Mouse (Mus musculus): ENCODE measurements around the gene Plekha5.

DNA sequence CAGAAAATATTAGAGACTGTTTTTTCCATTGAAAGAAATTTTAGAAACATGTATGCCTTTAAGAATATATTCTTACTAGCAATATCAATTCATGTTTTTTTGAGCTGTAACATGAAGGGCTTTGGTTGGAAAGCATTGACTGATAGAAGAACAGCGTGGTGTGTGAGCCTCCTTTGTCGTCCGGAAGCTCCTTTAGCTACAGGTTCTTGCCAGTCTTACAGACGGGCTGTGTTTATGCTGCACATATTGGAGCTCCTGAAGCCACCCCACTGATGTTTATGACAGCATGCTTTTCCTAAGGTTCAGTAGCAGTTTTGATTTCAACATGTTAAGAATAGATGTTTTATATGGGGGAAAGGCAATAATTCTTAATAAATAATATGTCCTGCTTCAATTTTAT lies 91.7 kb downstream of the Plekha5 start:
- TF ChIP-seq CTCF (IDR thresholded peaks at IDR 0.05; ENCODE audit: low read depth, low read length) (no peak), GATA1 (IDR thresholded peaks at IDR 0.05; ENCODE audit: borderline replicate concordance, low read length) (no peak), POLR2AphosphoS5 (IDR thresholded peaks at IDR 0.05; ENCODE audit: insufficient replicate concordance, low read depth, low read length) (no peak)

All from G1E (cell line).